Mouse (Mus musculus): ENCODE measurements around the gene Sult4a1. TPM values are rescaled to one million over a fixed set of nuclear protein-coding genes. Genes with fewer than 3 reads are reported as not detected.

The Sult4a1 gene
- polyA plus RNA-seq, 1 experiment from 2014 or later = 0.98 TPM

- H3K4me2 ChIP-seq (ENCODE audit: low read depth, low read length) = no peak overlapping the region
- no peak overlapping the region for H3K27ac ChIP-seq (ENCODE audit: low read length)
- no peaks in the 10 kb centered on the region for H3K4me1 ChIP-seq (replicated peaks; ENCODE audit: control insufficient read depth, insufficient read depth, low read length)
- H3K36me3 ChIP-seq (ENCODE audit: control insufficient read depth, insufficient read depth, low read length) = no peaks in the 10 kb centered on the region
- H3K9me3 ChIP-seq (ENCODE audit: control insufficient read depth, low read length) = no peaks in the 10 kb centered on the region
- no peaks in the 10 kb centered on the region for H3K27me3 ChIP-seq (ENCODE audit: control insufficient read depth, insufficient read depth, low read depth, low read length)
- 39% methylated on average over 16 of the region's 16 CpGs for WGBS
- H3K9ac ChIP-seq (ENCODE audit: low read length) = no peak overlapping the region
- no peak overlapping the region for H3K4me3 ChIP-seq (ENCODE audit: low read length)
- peak; percentile 36; the same call in 1 of the 2 replicates for ATAC-seq (ENCODE audit: low read depth)
Measured at GRCm38 (mm10) chr15:84131096-84131786, 25.7 kb upstream of the Sult4a1 start.

- no peak overlapping the region for H3K4me2 ChIP-seq (ENCODE audit: low read depth, low read length)
- H3K36me3 ChIP-seq (ENCODE audit: control insufficient read depth, insufficient read depth, low read length) = no peaks in the 10 kb centered on the region
- H3K9me3 ChIP-seq (ENCODE audit: control insufficient read depth, low read length) = no peaks in the 10 kb centered on the region
- H3K4me1 ChIP-seq (replicated peaks; ENCODE audit: control insufficient read depth, insufficient read depth, low read length) = no peaks in the 10 kb centered on the region
- H3K27ac ChIP-seq (ENCODE audit: low read length) = no peak overlapping the region
- no peaks in the 10 kb centered on the region for H3K27me3 ChIP-seq (ENCODE audit: control insufficient read depth, insufficient read depth, low read depth, low read length)
- no peak overlapping the region for H3K9ac ChIP-seq (ENCODE audit: low read length)
- WGBS = 24% methylated on average over 5 of the region's 5 CpGs
- ATAC-seq (ENCODE audit: low read depth) = no peak
- H3K4me3 ChIP-seq (ENCODE audit: low read length) = no peak overlapping the region
Measured at GRCm38 (mm10) chr15:84126871-84127270, 21.3 kb upstream of the Sult4a1 start.

- WGBS = 62% methylated on average over 4 of the region's 4 CpGs
- Histone ChIP-seq H3K4me1 (replicated peaks; ENCODE audit: control insufficient read depth, insufficient read depth, low read length) (no peaks in the 10 kb centered on the region), H3K9ac (ENCODE audit: low read length) (no peak overlapping the region), H3K4me3 (ENCODE audit: low read length) (no peak overlapping the region), H3K9me3 (ENCODE audit: control insufficient read depth, low read length) (no peaks in the 10 kb centered on the region), H3K27me3 (ENCODE audit: control insufficient read depth, insufficient read depth, low read depth, low read length) (no peaks in the 10 kb centered on the region), H3K36me3 (ENCODE audit: control insufficient read depth, insufficient read depth, low read length) (no peaks in the 10 kb centered on the region), H3K27ac (ENCODE audit: low read length) (no peak overlapping the region), H3K4me2 (ENCODE audit: low read depth, low read length) (no peak overlapping the region)
- ATAC-seq (ENCODE audit: low read depth) = no peak
Measured at GRCm38 (mm10) chr15:84126447-84126846, 20.9 kb upstream of the Sult4a1 start.

GRCm38 (mm10) chr15:84124086-84124485 lies 18.5 kb upstream of the Sult4a1 start:
- no peak overlapping the region for H3K27ac ChIP-seq (ENCODE audit: low read length)
- no peak for ATAC-seq (ENCODE audit: low read depth)
- H3K4me3 ChIP-seq (ENCODE audit: low read length) = no peak overlapping the region
- H3K27me3 ChIP-seq (ENCODE audit: control insufficient read depth, insufficient read depth, low read depth, low read length) = no peaks in the 10 kb centered on the region
- H3K4me1 ChIP-seq (replicated peaks; ENCODE audit: control insufficient read depth, insufficient read depth, low read length) = no peaks in the 10 kb centered on the region
- H3K36me3 ChIP-seq (ENCODE audit: control insufficient read depth, insufficient read depth, low read length) = no peaks in the 10 kb centered on the region
- no peak overlapping the region for H3K4me2 ChIP-seq (ENCODE audit: low read depth, low read length)
- H3K9me3 ChIP-seq (ENCODE audit: control insufficient read depth, low read length) = no peaks in the 10 kb centered on the region
- H3K9ac ChIP-seq (ENCODE audit: low read length) = no peak overlapping the region
- 66% methylated on average over 7 of the region's 7 CpGs for WGBS

GRCm38 (mm10) chr15:84123075-84123474 lies 17.5 kb upstream of the Sult4a1 start, which contains the start of gene Pnpla5:
Gene Pnpla5, minus strand, starts transcription at chr15:84123175.
- Histone ChIP-seq H3K4me1 (replicated peaks; ENCODE audit: control insufficient read depth, insufficient read depth, low read length) (no peaks in the 10 kb centered on the region), H3K27ac (ENCODE audit: low read length) (no peak within 1 kb of the TSS), H3K4me3 (ENCODE audit: low read length) (no peak within 1 kb of the TSS), H3K36me3 (ENCODE audit: control insufficient read depth, insufficient read depth, low read length) (no peaks in the 10 kb centered on the region), H3K4me2 (ENCODE audit: low read depth, low read length) (no peak within 1 kb of the TSS), H3K27me3 (ENCODE audit: control insufficient read depth, insufficient read depth, low read depth, low read length) (no peaks in the 10 kb centered on the region), H3K9ac (ENCODE audit: low read length) (no peak within 1 kb of the TSS), H3K9me3 (ENCODE audit: control insufficient read depth, low read length) (no peaks in the 10 kb centered on the region)
- ATAC-seq (ENCODE audit: low read depth) = no peak
- WGBS = 56% methylated on average over 8 of the region's 8 CpGs

- no peaks in the 10 kb centered on the region for H3K4me1 ChIP-seq (replicated peaks; ENCODE audit: control insufficient read depth, insufficient read depth, low read length)
- no peak for ATAC-seq (ENCODE audit: low read depth)
- H3K9ac ChIP-seq (ENCODE audit: low read length) = no peak overlapping the region
- no peak overlapping the region for H3K27ac ChIP-seq (ENCODE audit: low read length)
- H3K36me3 ChIP-seq (ENCODE audit: control insufficient read depth, insufficient read depth, low read length) = no peaks in the 10 kb centered on the region
- no peaks in the 10 kb centered on the region for H3K9me3 ChIP-seq (ENCODE audit: control insufficient read depth, low read length)
- WGBS = 65% methylated on average over 7 of the region's 7 CpGs
- H3K4me3 ChIP-seq (ENCODE audit: low read length) = no peak overlapping the region
- H3K27me3 ChIP-seq (ENCODE audit: control insufficient read depth, insufficient read depth, low read depth, low read length) = no peaks in the 10 kb centered on the region
- H3K4me2 ChIP-seq (ENCODE audit: low read depth, low read length) = no peak overlapping the region
Measured at GRCm38 (mm10) chr15:84121036-84121435, 15.5 kb upstream of the Sult4a1 start.

- H3K36me3 ChIP-seq (ENCODE audit: control insufficient read depth, insufficient read depth, low read length) = no peaks in the 10 kb centered on the region
- H3K4me3 ChIP-seq (ENCODE audit: low read length) = no peak overlapping the region
- H3K9ac ChIP-seq (ENCODE audit: low read length) = no peak overlapping the region
- no peaks in the 10 kb centered on the region for H3K27me3 ChIP-seq (ENCODE audit: control insufficient read depth, insufficient read depth, low read depth, low read length)
- WGBS = 13% methylated on average over 6 of the region's 6 CpGs
- H3K4me1 ChIP-seq (replicated peaks; ENCODE audit: control insufficient read depth, insufficient read depth, low read length) = no peaks in the 10 kb centered on the region
- H3K27ac ChIP-seq (ENCODE audit: low read length) = no peak overlapping the region
- H3K4me2 ChIP-seq (ENCODE audit: low read depth, low read length) = no peak overlapping the region
- no peaks in the 10 kb centered on the region for H3K9me3 ChIP-seq (ENCODE audit: control insufficient read depth, low read length)
- ATAC-seq (ENCODE audit: low read depth) = no peak
Measured at GRCm38 (mm10) chr15:84120612-84121011, 15.1 kb upstream of the Sult4a1 start.

- Histone ChIP-seq H3K9me3 (ENCODE audit: control insufficient read depth, low read length) (no peaks in the 10 kb centered on the region), H3K27me3 (ENCODE audit: control insufficient read depth, insufficient read depth, low read depth, low read length) (no peaks in the 10 kb centered on the region), H3K9ac (ENCODE audit: low read length) (no peak overlapping the region), H3K27ac (ENCODE audit: low read length) (no peak overlapping the region), H3K4me2 (ENCODE audit: low read depth, low read length) (no peak overlapping the region), H3K36me3 (ENCODE audit: control insufficient read depth, insufficient read depth, low read length) (no peaks in the 10 kb centered on the region), H3K4me1 (replicated peaks; ENCODE audit: control insufficient read depth, insufficient read depth, low read length) (no peaks in the 10 kb centered on the region), H3K4me3 (ENCODE audit: low read length) (no peak overlapping the region)
- WGBS = 74% methylated on average over 1 of the region's 1 CpGs
- ATAC-seq (ENCODE audit: low read depth) = no peak
Measured at GRCm38 (mm10) chr15:84116466-84116865, 10.9 kb upstream of the Sult4a1 start.

GRCm38 (mm10) chr15:84115727-84116126 lies 10.2 kb upstream of the Sult4a1 start:
- ATAC-seq (ENCODE audit: low read depth) = no peak
- no peak overlapping the region for H3K4me2 ChIP-seq (ENCODE audit: low read depth, low read length)
- 47% methylated on average over 5 of the region's 5 CpGs for WGBS

More at GRCm38 (mm10) chr15:84115727-84116126, 10.2 kb upstream of the Sult4a1 start:
- Histone ChIP-seq H3K4me3 (ENCODE audit: low read length) (no peak overlapping the region), H3K9ac (ENCODE audit: low read length) (no peak overlapping the region), H3K27ac (ENCODE audit: low read length) (no peak overlapping the region), H3K4me1 (replicated peaks; ENCODE audit: control insufficient read depth, insufficient read depth, low read length) (no peaks in the 10 kb centered on the region), H3K36me3 (ENCODE audit: control insufficient read depth, insufficient read depth, low read length) (no peaks in the 10 kb centered on the region), H3K27me3 (ENCODE audit: control insufficient read depth, insufficient read depth, low read depth, low read length) (no peaks in the 10 kb centered on the region), H3K9me3 (ENCODE audit: control insufficient read depth, low read length) (no peaks in the 10 kb centered on the region)

Data from lung, embryonic 16.5 days (tissue).